Mouse (Mus musculus) MEL (cell line): ENCODE results near the gene Muc5ac. TPM values are rescaled to one million over a fixed set of nuclear protein-coding genes. Genes with fewer than 3 reads are reported as not detected.

Experiments used
- DNase-seq: peaks from one replicate; pipeline ENCODE4 v3.0.0; 2011; ENCODE audit warnings: low read depth, low spot score
- H3K27ac ChIP-seq: 2 replicates; pipeline ENCODE4 v1.5.1; 2012; ENCODE audit warnings: low read depth, mild to moderate bottlenecking, control low read depth, low read length, moderate library complexity; ENCODE audit not compliant: control insufficient read depth
- H3K27me3 ChIP-seq, 2 experiments: fragments of 150-350 bp in 1 of 2; sonication (generic) in 1 of 2; 2 replicates each; pipeline ENCODE4 v1.6.1; 2012; ENCODE audit warnings: low read length in 2 of 2, mild to moderate bottlenecking in 2 of 2, improper control_type of control experiment in 1 of 2, moderate library complexity in 1 of 2; ENCODE audit not compliant: insufficient read depth in 2 of 2, control insufficient read depth in 1 of 2
- H3K36me3 ChIP-seq, 2 experiments: 2 replicates each; pipeline ENCODE4 v1.6.1; 2012 to 2014; ENCODE audit warnings: low read length in 2 of 2, improper control_type of control experiment in 1 of 2, inconsistent platforms in 1 of 2, mild to moderate bottlenecking in 1 of 2; ENCODE audit not compliant: insufficient read depth in 2 of 2, control insufficient read depth in 1 of 2
- H3K4me1 ChIP-seq, 2 experiments: fragments of 150-350 bp in 1 of 2; sonication (generic) in 1 of 2; 2 replicates each; pipeline ENCODE4 v1.6.1; 2012; ENCODE audit warnings: low read length in 2 of 2, improper control_type of control experiment in 1 of 2, mild to moderate bottlenecking in 1 of 2; ENCODE audit not compliant: insufficient read depth in 2 of 2, control insufficient read depth in 1 of 2
- H3K4me3 ChIP-seq, 2 experiments: fragments of 150-350 bp in 1 of 2; sonication (generic) in 1 of 2; 2 replicates each; pipeline ENCODE4 v1.5.1; 2012; ENCODE audit warnings: low read depth in 2 of 2, low read length in 2 of 2, mild to moderate bottlenecking in 2 of 2, moderate library complexity in 2 of 2, control low read depth in 1 of 2, improper control_type of control experiment in 1 of 2; ENCODE audit not compliant: control insufficient read depth in 1 of 2, insufficient read depth in 1 of 2
- H3K79me2 ChIP-seq: 2 replicates; pipeline ENCODE4 v1.6.1; 2012; ENCODE audit warnings: mild to moderate bottlenecking, low read length, moderate library complexity; ENCODE audit not compliant: control insufficient read depth, poor library complexity, insufficient read depth
- H3K9ac ChIP-seq: 2 replicates; pipeline ENCODE4 v1.6.1; 2012; ENCODE audit warnings: low read depth, mild to moderate bottlenecking, control low read depth, low read length, moderate library complexity; ENCODE audit not compliant: control insufficient read depth, poor library complexity, severe bottlenecking
- H3K9me3 ChIP-seq: fragments of 150-350 bp; sonication (generic); replicated peaks from 2 replicates; pipeline ENCODE4 v1.6.1; 2012; ENCODE audit warnings: mild to moderate bottlenecking, low read length, improper control_type of control experiment, moderate library complexity; ENCODE audit not compliant: insufficient read depth
- BHLHE40 ChIP-seq: IDR thresholded peaks from 2 replicates; pipeline ENCODE4 v1.6.1; 2012; ENCODE audit warnings: low read depth, mild to moderate bottlenecking, inconsistent platforms, low read length, improper control_type of control experiment, borderline replicate concordance
- CHD2 ChIP-seq: IDR thresholded peaks from 2 replicates; pipeline ENCODE4 v1.6.1; 2011; ENCODE audit warnings: low read length, improper control_type of control experiment
- E2F4 ChIP-seq: IDR thresholded peaks from 2 replicates; pipeline ENCODE4 v1.6.1; 2011; ENCODE audit warnings: low read depth, low read length, improper control_type of control experiment, borderline replicate concordance
- ELF1 ChIP-seq: IDR thresholded peaks from 2 replicates; pipeline ENCODE4 v1.6.1; 2014; ENCODE audit warnings: low read depth, mild to moderate bottlenecking, inconsistent platforms, low read length, improper control_type of control experiment, moderate library complexity
- ETS1 ChIP-seq: IDR thresholded peaks from 2 replicates; pipeline ENCODE4 v1.6.1; 2012; ENCODE audit warnings: low read depth, mild to moderate bottlenecking, inconsistent platforms, low read length, improper control_type of control experiment, moderate library complexity
- GABPA ChIP-seq: IDR thresholded peaks from 2 replicates; pipeline ENCODE4 v1.6.1; 2012; ENCODE audit warnings: low read depth, mild to moderate bottlenecking, inconsistent platforms, low read length, improper control_type of control experiment, moderate library complexity
- GATA1 ChIP-seq: IDR thresholded peaks from 2 replicates; pipeline ENCODE4 v1.6.1; 2011; ENCODE audit warnings: low read depth, low read length, improper control_type of control experiment
- JUND ChIP-seq: IDR thresholded peaks from 2 replicates; pipeline ENCODE4 v1.6.1; 2011; ENCODE audit warnings: low read depth, mild to moderate bottlenecking, improper control_type of control experiment, low read length
- KAT2A ChIP-seq: conservative IDR thresholded peaks from 2 replicates; pipeline ENCODE4 v1.6.1; 2012; ENCODE audit warnings: low read depth, low read length, improper control_type of control experiment, inconsistent platforms
- MAFK ChIP-seq: IDR thresholded peaks from 2 replicates; pipeline ENCODE4 v1.6.1; 2011; ENCODE audit warnings: low read depth, mild to moderate bottlenecking, low read length, improper control_type of control experiment, borderline replicate concordance
- MAZ ChIP-seq: IDR thresholded peaks from 2 replicates; pipeline ENCODE4 v1.6.1; 2012; ENCODE audit warnings: low read depth, mild to moderate bottlenecking, inconsistent platforms, low read length, improper control_type of control experiment
- MEF2A ChIP-seq: IDR thresholded peaks from 2 replicates; pipeline ENCODE4 v1.6.1; 2014; ENCODE audit warnings: low read depth, mild to moderate bottlenecking, inconsistent platforms, low read length, improper control_type of control experiment; ENCODE audit not compliant: poor library complexity, insufficient replicate concordance, severe bottlenecking; ENCODE audit errors: extremely low read depth
- MXI1 ChIP-seq: IDR thresholded peaks from 2 replicates; pipeline ENCODE4 v1.6.1; 2011; ENCODE audit warnings: mild to moderate bottlenecking, low read depth, low read length, improper control_type of control experiment
- NRF1 ChIP-seq: IDR thresholded peaks from 2 replicates; pipeline ENCODE4 v1.6.1; 2014; ENCODE audit warnings: low read depth, mild to moderate bottlenecking, inconsistent platforms, low read length, improper control_type of control experiment, moderate library complexity; ENCODE audit not compliant: poor library complexity, insufficient read depth, severe bottlenecking
- POLR2AphosphoS2 ChIP-seq: IDR thresholded peaks from 2 replicates; pipeline ENCODE4 v1.6.1; 2011; ENCODE audit warnings: low read length, improper control_type of control experiment
- RAD21 ChIP-seq: IDR thresholded peaks from 2 replicates; pipeline ENCODE4 v1.6.1; 2011; ENCODE audit warnings: mild to moderate bottlenecking, low read depth, low read length, improper control_type of control experiment
- SMC3 ChIP-seq: IDR thresholded peaks from 2 replicates; pipeline ENCODE4 v1.6.1; 2011; ENCODE audit warnings: low read depth, low read length, improper control_type of control experiment
- TAL1 ChIP-seq: IDR thresholded peaks from 2 replicates; pipeline ENCODE4 v1.6.1; 2012; ENCODE audit warnings: mild to moderate bottlenecking, inconsistent platforms, low read length, moderate library complexity, mixed read lengths
- TCF12 ChIP-seq: IDR thresholded peaks from 2 replicates; pipeline ENCODE4 v1.6.1; 2014; ENCODE audit warnings: low read depth, mild to moderate bottlenecking, inconsistent platforms, low read length, improper control_type of control experiment, moderate library complexity
- UBTF ChIP-seq: IDR thresholded peaks from 2 replicates; pipeline ENCODE4 v1.6.1; 2012; ENCODE audit warnings: low read depth, mild to moderate bottlenecking, inconsistent platforms, low read length, improper control_type of control experiment, moderate library complexity, borderline replicate concordance; ENCODE audit not compliant: insufficient read depth
- USF2 ChIP-seq, 2 experiments: IDR thresholded peaks; 2 replicates each; pipeline ENCODE4 v1.6.1; 2011 to 2012; ENCODE audit warnings: improper control_type of control experiment in 2 of 2, low read length in 2 of 2, borderline replicate concordance in 1 of 2, inconsistent platforms in 1 of 2, low read depth in 1 of 2, mild to moderate bottlenecking in 1 of 2; ENCODE audit not compliant: insufficient read depth in 1 of 2
- ZKSCAN1 ChIP-seq: IDR thresholded peaks from 2 replicates; pipeline ENCODE4 v1.6.1; 2012; ENCODE audit warnings: low read depth, mild to moderate bottlenecking, inconsistent platforms, low read length, improper control_type of control experiment, moderate library complexity
- ZMIZ1 ChIP-seq: IDR thresholded peaks from 2 replicates; pipeline ENCODE4 v1.6.1; 2012; ENCODE audit warnings: low read depth, mild to moderate bottlenecking, inconsistent platforms, low read length, improper control_type of control experiment, moderate library complexity
- ZNF384 ChIP-seq: IDR thresholded peaks from 2 replicates; pipeline ENCODE4 v1.6.1; 2012; ENCODE audit warnings: low read depth, mild to moderate bottlenecking, inconsistent platforms, low read length, improper control_type of control experiment
- polyA plus RNA-seq, 2 experiments: library from polyadenylated mRNA; stranded (reverse) in 1 of 2; unstranded in 1 of 2; fragments of >175 nt in 1 of 2; fragments of >200 nt in 1 of 2; gene quantifications; 2 replicates each; pipeline versions ENCODE4 v1.2.1 to v1.2.4; 2012; ENCODE audit warnings: low replicate concordance in 2 of 2, low read depth in 1 of 2; ENCODE audit not compliant: insufficient read length in 2 of 2, insufficient read depth in 1 of 2, missing spikeins in 1 of 2
- total RNA-seq: library from RNA; depleted of rRNA; stranded (reverse); fragments of 300-350 nt; gene quantifications from 2 replicates; pipeline ENCODE4 v1.2.3, GENCODE M21; 2012

Muc5ac gene
- total and polyA plus RNA-seq, 3 experiments = not detected

DNA sequence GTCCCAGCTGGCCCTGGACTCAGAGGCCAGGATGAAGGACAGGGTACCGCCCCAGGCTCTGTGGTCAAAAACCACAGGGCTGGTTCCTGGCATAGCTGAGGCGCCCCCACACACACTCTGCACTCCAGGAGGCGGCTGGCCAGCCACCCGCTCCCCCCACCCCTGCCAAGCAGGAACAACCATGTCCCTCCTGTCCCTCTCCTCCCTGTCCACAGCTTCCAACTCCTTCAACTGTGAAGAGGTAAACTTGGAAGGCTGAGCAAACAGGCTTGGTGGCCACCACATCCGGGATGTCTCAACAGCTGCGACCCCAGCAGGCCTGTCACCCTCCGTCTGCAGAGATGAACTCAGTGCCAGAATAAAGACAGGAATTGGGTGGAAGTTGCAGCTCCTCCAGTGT lies 47.2 kb downstream of the Muc5ac start:
- Histone ChIP-seq H3K4me3 (no peak overlapping the region), H3K9me3 (no peaks in the 10 kb centered on the region), H3K4me1 (no peaks in the 10 kb centered on the region), H3K27ac (no peak overlapping the region), H3K27me3 (peaks cover 4% of the 10 kb centered on the region in 2 experiments; a peak in 3 of 4 replicates), H3K79me2 (no peaks in the 10 kb centered on the region), H3K9ac (no peak overlapping the region), H3K36me3 (no peaks in the 10 kb centered on the region)
- TF ChIP-seq RAD21 = no peak
- TF ChIP-seq BHLHE40 = no peak
- no peak for TF ChIP-seq ETS1
- TF ChIP-seq SMC3 = no peak
- TF ChIP-seq TAL1 = no peak
- TF ChIP-seq ZNF384 = no peak
- TF ChIP-seq ELF1 = no peak
- no peak for TF ChIP-seq GATA1
- DNase-seq = no peak

DNA sequence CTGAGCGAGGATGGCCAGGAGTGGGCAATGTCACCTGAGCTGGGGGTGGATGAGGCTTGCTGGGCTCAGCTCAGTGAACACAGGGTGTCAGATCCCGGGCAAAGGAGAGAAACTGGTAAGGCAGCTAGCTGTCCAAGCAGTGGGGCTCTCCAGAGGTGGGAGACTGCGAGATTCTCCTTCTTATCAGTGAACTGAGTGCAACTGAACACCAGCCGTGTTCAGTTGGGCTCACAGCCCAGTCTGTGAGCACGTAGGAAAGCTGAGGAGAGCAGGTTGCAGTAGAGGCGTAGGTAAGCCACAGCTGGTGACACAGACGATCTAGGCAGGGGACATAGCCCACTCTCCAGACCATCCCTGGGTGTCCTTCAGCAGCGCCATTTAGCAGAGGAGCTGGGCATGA lies 47.7 kb downstream of the Muc5ac start:
- H3K79me2 ChIP-seq = no peaks in the 10 kb centered on the region
- H3K9ac ChIP-seq = no peak overlapping the region
- peaks cover 2 to 4% of the 10 kb centered on the region in 2 experiments; a peak in 3 of 4 replicates for H3K27me3 ChIP-seq
- no peaks in the 10 kb centered on the region for H3K36me3 ChIP-seq
- H3K4me3 ChIP-seq = no peak overlapping the region
- no peak overlapping the region for H3K27ac ChIP-seq
- peak; percentile 8 for DNase-seq
- no peaks in the 10 kb centered on the region for H3K4me1 ChIP-seq
- TF ChIP-seq E2F4 = no peak
- no peak for TF ChIP-seq POLR2AphosphoS2
- TF ChIP-seq CHD2 = no peak
- no peak for TF ChIP-seq MXI1
- TF ChIP-seq RAD21 = no peak
- TF ChIP-seq ZKSCAN1 = no peak
- no peak for TF ChIP-seq ZNF384
- TF ChIP-seq MAFK = no peak
- TF ChIP-seq MEF2A = no peak
- TF ChIP-seq USF2 (IDR thresholded peaks at IDR 0.05; ENCODE audit: borderline replicate concordance in 1 of 2, insufficient read depth in 1 of 2, low read depth in 1 of 2, low read length in 2 of 2) = no peak
- TF ChIP-seq UBTF = no peak
- no peak for TF ChIP-seq JUND
- TF ChIP-seq TCF12 = no peak
- no peak for TF ChIP-seq ETS1
- no peak for TF ChIP-seq GABPA
- TF ChIP-seq NRF1 = no peak
- TF ChIP-seq MAZ = no peak
- no peak for TF ChIP-seq ZMIZ1
- TF ChIP-seq KAT2A = no peak
- TF ChIP-seq SMC3 = no peak
- H3K9me3 ChIP-seq = no peaks in the 10 kb centered on the region
